Mouse (Mus musculus): ENCODE data around the gene Adamts12. TPM values are rescaled to one million over a fixed set of nuclear protein-coding genes. Genes with fewer than 3 reads are reported as not detected.
A peak's percentile ranks its signal among the peaks of the same experiment; 100 is the strongest.

Adamts12 gene
- total and polyA plus RNA-seq, 3 experiments: 0.03 to 0.12 (median 0.04) TPM

DNA sequence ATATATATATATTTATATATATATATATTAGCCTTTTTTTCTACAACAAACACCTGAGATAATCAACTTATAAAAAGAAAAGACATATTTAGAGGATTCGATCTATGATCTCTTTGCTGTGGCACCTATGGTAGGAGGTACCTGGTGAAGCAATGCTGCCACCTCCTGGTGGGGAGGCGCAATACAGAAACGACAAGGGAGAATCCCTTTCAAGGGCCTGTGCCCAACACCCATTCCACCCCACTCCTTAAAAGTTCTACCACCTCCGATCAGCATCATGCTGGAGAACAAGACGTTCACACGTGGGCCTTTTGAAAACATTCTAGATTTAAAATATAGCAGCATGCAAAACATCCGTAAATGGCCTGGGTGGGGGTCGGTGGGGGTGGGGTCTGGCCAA, 255.9 kb downstream of the Adamts12 start:
- H3K4me1 ChIP-seq (ENCODE audit: control insufficient read depth in 1 of 2, insufficient read depth in 2 of 2): peaks cover 0 to 12% of the 10 kb centered on the region in 2 experiments; a peak in 2 of 4 replicates
- peak overlapping the region; percentile 47; the same call in 1 of the 2 replicates for H3K4me2 ChIP-seq (ENCODE audit: insufficient read depth, low read depth, poor library complexity, severe bottlenecking)
- H3K36me3 ChIP-seq (replicated peaks in 1 of 2; ENCODE audit: control insufficient read depth in 1 of 2, insufficient read depth in 1 of 2, low read length in 1 of 2): no peaks in the 10 kb centered on the region
- no peak overlapping the region for H3K9ac ChIP-seq (ENCODE audit: insufficient read depth, low read depth)
- H3K27me3 ChIP-seq (replicated peaks): no peaks in the 10 kb centered on the region
- dilution Hi-C loops (cut with MboI; ENCODE audit: extremely low pct_ligation_motif_present, extremely low pct_unique_long_range_greater_than_20kb, low sequenced_read_pairs): no loop called here
- no peaks in the 10 kb centered on the region for H3K9me3 ChIP-seq (replicated peaks; ENCODE audit: low read length)
- no peak overlapping the region for H3K4me3 ChIP-seq (replicated peaks in 1 of 3; ENCODE audit: low read depth in 2 of 3, low read length in 2 of 3, poor library complexity in 1 of 3)
- no peak overlapping the region for H3K27ac ChIP-seq (ENCODE audit: insufficient read depth, low read depth)
- no peaks in the 10 kb centered on the region for H3K79me2 ChIP-seq (replicated peaks; ENCODE audit: control insufficient read depth, extremely low read depth, insufficient read depth, poor library complexity, severe bottlenecking)
- TF ChIP-seq MXI1 (IDR thresholded peaks at IDR 0.05; ENCODE audit: low read depth, low read length) (no peak), SMC3 (IDR thresholded peaks at IDR 0.05; ENCODE audit: low read depth, low read length) (peak; percentile 98), POLR2AphosphoS2 (IDR thresholded peaks at IDR 0.05; ENCODE audit: low read depth, low read length) (no peak), JUND (conservative IDR thresholded peaks at IDR 0.05; ENCODE audit: low read depth, low read length) (no peak), ZC3H11A (IDR thresholded peaks at IDR 0.05; ENCODE audit: low read depth, low read length) (peak; percentile 96), BHLHE40 (IDR thresholded peaks at IDR 0.05; ENCODE audit: low read depth, low read length) (no peak), CHD2 (IDR thresholded peaks at IDR 0.05; ENCODE audit: low read length) (peak; percentile 70; the same call in 1 of the 2 replicates), IRF4 (IDR thresholded peaks at IDR 0.05; ENCODE audit: low read depth, low read length) (peak; percentile 22; the same call in 1 of the 2 replicates), HCFC1 (IDR thresholded peaks at IDR 0.05; ENCODE audit: low read depth, low read length) (no peak), POLR2A (IDR thresholded peaks at IDR 0.05; ENCODE audit: low read depth, low read length) (no peak), GABPA (IDR thresholded peaks at IDR 0.05; ENCODE audit: insufficient replicate concordance, low read depth, low read length) (no peak), CTCF (conservative IDR thresholded peaks at IDR 0.05 in 1 of 2, IDR thresholded peaks at IDR 0.05 in 1 of 2; ENCODE audit: low read depth in 2 of 2, low read length in 2 of 2) (peak; percentile 89 to 95), MAZ (IDR thresholded peaks at IDR 0.05; ENCODE audit: low read depth, low read length) (no peak), PAX5 (IDR thresholded peaks at IDR 0.05; ENCODE audit: low read length) (no peak), USF2 (conservative IDR thresholded peaks at IDR 0.05; ENCODE audit: low read depth, low read length) (no peak), RAD21 (IDR thresholded peaks at IDR 0.05; ENCODE audit: low read depth, low read length) (peak; percentile 97)
- peak; percentile 82 for DNase-seq (ENCODE audit: extremely low read depth)
- in situ Hi-C loops (cut with MboI; ENCODE audit: low pct_ligation_motif_present, low pct_unique_long_range_greater_than_20kb, low sequenced_read_pairs): loop anchor here (5.0 kb wide), 2 partner anchors 57 to 283 kb away; partner anchors contain the start of gene Rxfp3

DNA sequence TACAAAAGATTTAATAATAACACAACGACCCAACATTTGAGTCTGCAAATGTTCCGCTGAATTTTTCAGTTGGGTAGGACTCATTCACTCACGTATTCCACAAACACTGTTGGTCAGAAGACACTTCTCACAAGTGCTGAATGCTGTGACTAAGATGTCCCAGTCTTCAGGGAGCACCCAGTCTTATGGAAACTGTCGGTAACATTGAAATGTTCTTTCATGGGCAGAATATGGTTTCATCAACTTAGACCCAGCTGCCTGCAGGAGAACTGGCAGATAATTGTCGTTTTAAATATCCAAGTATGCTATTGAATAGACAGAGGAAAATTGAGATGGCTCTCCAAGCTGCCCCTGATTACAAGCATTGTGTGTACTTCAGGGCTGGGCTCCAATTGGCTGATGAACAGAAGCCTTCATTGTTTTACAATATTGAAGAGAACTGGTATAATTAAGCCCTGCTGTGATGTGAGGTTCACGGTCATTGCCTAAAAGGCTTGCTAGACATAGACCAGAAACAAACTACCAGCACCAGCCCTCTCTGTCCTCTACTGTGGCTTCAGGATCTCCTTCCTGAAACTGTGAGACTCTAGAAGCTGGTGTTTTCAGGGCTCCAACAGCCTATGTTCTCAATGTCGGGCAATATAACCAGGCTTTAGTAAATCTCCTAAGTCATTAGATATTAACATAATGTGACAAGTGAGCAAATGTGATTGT, 275.0 kb downstream of the Adamts12 start:
- H3K4me2 ChIP-seq (ENCODE audit: insufficient read depth, low read depth, poor library complexity, severe bottlenecking): no peak overlapping the region
- in situ Hi-C loops (cut with MboI; ENCODE audit: low pct_ligation_motif_present, low pct_unique_long_range_greater_than_20kb, low sequenced_read_pairs) (no loop called here), dilution Hi-C loops (cut with MboI; ENCODE audit: extremely low pct_ligation_motif_present, extremely low pct_unique_long_range_greater_than_20kb, low sequenced_read_pairs) (no loop called here)
- peaks cover 0 to 19% of the 10 kb centered on the region in 2 experiments; a peak in 2 of 4 replicates for H3K4me1 ChIP-seq (ENCODE audit: control insufficient read depth in 1 of 2, insufficient read depth in 2 of 2)
- H3K36me3 ChIP-seq (replicated peaks in 1 of 2; ENCODE audit: control insufficient read depth in 1 of 2, insufficient read depth in 1 of 2, low read length in 1 of 2): no peaks in the 10 kb centered on the region
- no peak for DNase-seq (ENCODE audit: extremely low read depth)
- TF ChIP-seq RCOR1 (conservative IDR thresholded peaks at IDR 0.05; ENCODE audit: low read depth, low read length) (no peak), E2F4 (IDR thresholded peaks at IDR 0.05; ENCODE audit: insufficient replicate concordance, low read depth, low read length) (no peak), SIN3A (IDR thresholded peaks at IDR 0.05; ENCODE audit: low read length) (no peak), PAX5 (IDR thresholded peaks at IDR 0.05; ENCODE audit: low read length) (no peak), NELFE (IDR thresholded peaks at IDR 0.05; ENCODE audit: low read depth, low read length) (no peak), JUND (conservative IDR thresholded peaks at IDR 0.05; ENCODE audit: low read depth, low read length) (no peak), MXI1 (IDR thresholded peaks at IDR 0.05; ENCODE audit: low read depth, low read length) (no peak), CTCF (conservative IDR thresholded peaks at IDR 0.05 in 1 of 2, IDR thresholded peaks at IDR 0.05 in 1 of 2; ENCODE audit: low read depth in 2 of 2, low read length in 2 of 2) (no peak), SMC3 (IDR thresholded peaks at IDR 0.05; ENCODE audit: low read depth, low read length) (no peak), MAX (IDR thresholded peaks at IDR 0.05; ENCODE audit: low read length) (no peak), MAZ (IDR thresholded peaks at IDR 0.05; ENCODE audit: low read depth, low read length) (no peak)
- no peaks in the 10 kb centered on the region for H3K9me3 ChIP-seq (replicated peaks; ENCODE audit: low read length)
- no peak overlapping the region for H3K4me3 ChIP-seq (replicated peaks in 1 of 3; ENCODE audit: low read depth in 2 of 3, low read length in 2 of 3, poor library complexity in 1 of 3)
- no peak overlapping the region for H3K27ac ChIP-seq (ENCODE audit: insufficient read depth, low read depth)
- no peaks in the 10 kb centered on the region for H3K27me3 ChIP-seq (replicated peaks)
- no peaks in the 10 kb centered on the region for H3K79me2 ChIP-seq (replicated peaks; ENCODE audit: control insufficient read depth, extremely low read depth, insufficient read depth, poor library complexity, severe bottlenecking)
- no peak overlapping the region for H3K9ac ChIP-seq (ENCODE audit: insufficient read depth, low read depth)
